Mouse (Mus musculus) hindbrain, embryonic 14.5 days (tissue): ENCODE results near the gene Tmem126b. TPM values are rescaled to one million over a fixed set of nuclear protein-coding genes. Genes with fewer than 3 reads are reported as not detected.

Experiments
- ATAC-seq: fragments of 200-750 bp; cut with Nextera tagmentation; 2 replicates; pipeline ENCODE4 v1.8.0; 2017; ENCODE audit warnings: moderate number of reproducible peaks, mild to moderate bottlenecking, moderate TSS enrichment, moderate library complexity; ENCODE audit not compliant: low FRiP score
- DNase-seq: peaks from one replicate; pipeline ENCODE4 v3.0.0-alpha.2; 2015; ENCODE audit warnings: low spot score
- H3K27ac ChIP-seq: fragments of 300-500 bp; sonication (generic); 2 replicates; pipeline ENCODE4 v1.5.1; 2014; ENCODE audit warnings: mild to moderate bottlenecking, moderate library complexity
- H3K27me3 ChIP-seq: fragments of 300-500 bp; sonication (generic); 2 replicates; pipeline ENCODE4 v1.6.1; 2014; ENCODE audit warnings: mild to moderate bottlenecking, low read length, mixed read lengths; ENCODE audit not compliant: control insufficient read depth, insufficient read depth
- H3K36me3 ChIP-seq: fragments of 300-500 bp; sonication (generic); replicated peaks from 2 replicates; pipeline ENCODE4 v1.6.1; 2014; ENCODE audit not compliant: control insufficient read depth, insufficient read depth
- H3K4me1 ChIP-seq: fragments of 300-500 bp; sonication (generic); replicated peaks from 2 replicates; pipeline ENCODE4 v1.6.1; 2014; ENCODE audit warnings: antibody characterized with exemption, low read length, mixed read lengths; ENCODE audit not compliant: control insufficient read depth, insufficient read depth
- H3K4me2 ChIP-seq: fragments of 300-500 bp; sonication (generic); replicated peaks from 2 replicates; pipeline ENCODE4 v1.6.1; 2014; ENCODE audit warnings: mild to moderate bottlenecking, moderate library complexity
- H3K4me3 ChIP-seq: fragments of 300-500 bp; sonication (generic); replicated peaks from 2 replicates; pipeline ENCODE4 v1.5.1; 2014; ENCODE audit warnings: mild to moderate bottlenecking, low read length
- H3K9ac ChIP-seq: fragments of 300-500 bp; sonication (generic); 2 replicates; pipeline ENCODE4 v1.6.1; 2014
- H3K9me3 ChIP-seq: fragments of 300-500 bp; sonication (generic); 2 replicates; pipeline ENCODE4 v1.6.1; 2016; ENCODE audit warnings: low read length; ENCODE audit not compliant: control insufficient read depth
- WGBS: fragments of 180-500 bp; shearing (Covaris S2); extraction: QIAGEN DNeasy Blood & Tissue Kit; methylation state at CpG from one replicate; pipeline ENCODE4 v1.1.7; 2014; 5-methylcytosine and 5-hydroxymethylcytosine counted together
- polyA plus RNA-seq: library from polyadenylated mRNA; unstranded; fragments of >200 nt; fragmentation: Nextera tagmentation; extraction: Ambion mirVana; gene quantifications from 2 replicates; pipeline ENCODE4 v1.2.1, GENCODE M21; 2014

Gene Tmem126b
- polyA plus RNA-seq, 1 experiment from 2014 or later, result 40.8 TPM

- peak overlapping the region; percentile 67 for H3K9ac ChIP-seq
- peaks cover 16% of the 10 kb centered on the region for H3K4me1 ChIP-seq
- peak overlapping the region; percentile 68 for H3K4me2 ChIP-seq
- H3K36me3 ChIP-seq, result peaks cover 20% of the 10 kb centered on the region
- DNase-seq, result peak; percentile 67
- peak overlapping the region; percentile 85 for H3K27ac ChIP-seq
- H3K27me3 ChIP-seq, result no peaks in the 10 kb centered on the region
- no peaks in the 10 kb centered on the region for H3K9me3 ChIP-seq
- peak; percentile 64 for ATAC-seq
- H3K4me3 ChIP-seq, result peak overlapping the region; percentile 55
- WGBS, result 10% methylated on average over 10 of the region's 10 CpGs
These were observed 18.3 kb downstream of the Tmem126b start for GRCm38 (mm10) chr7:90457517-90457916.

DNA sequence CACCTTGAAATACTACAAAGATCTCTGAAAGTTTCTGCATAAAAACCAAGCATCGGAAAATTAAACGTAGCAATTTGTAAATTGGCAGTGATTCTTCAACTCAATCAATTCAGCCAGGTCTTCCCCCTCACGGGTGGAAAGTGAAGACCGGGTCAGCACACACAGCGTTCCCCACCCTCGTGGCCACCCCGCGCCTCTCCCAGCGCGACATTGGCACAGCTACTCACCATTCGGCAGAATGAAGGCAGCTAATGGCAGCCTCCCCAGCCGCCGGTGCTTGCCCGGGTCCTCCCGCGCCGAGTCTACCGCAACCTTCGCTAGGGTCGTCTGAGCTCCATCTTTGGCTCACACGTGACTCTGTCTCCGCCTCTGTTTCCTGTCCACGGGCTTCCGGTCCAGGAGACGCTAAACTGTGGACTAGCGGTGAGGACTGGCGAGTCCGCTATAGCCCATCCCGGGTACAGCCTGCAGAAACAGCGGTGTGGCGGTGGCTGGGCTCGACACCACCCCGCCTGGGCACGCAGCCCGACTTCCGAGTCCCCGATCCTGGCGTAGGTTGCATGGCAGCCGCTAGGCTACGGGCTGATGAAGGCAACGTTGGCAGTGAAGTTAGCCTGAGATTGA is 18.8 kb downstream of the Tmem126b start, which contains the start of gene Tmem126a:
Gene Tmem126a, minus strand, starts transcription at position 385 of the 624 bp plus-strand sequence.
- no peaks in the 10 kb centered on the region for H3K9me3 ChIP-seq
- WGBS, result under 1% methylated on average over 41 of the region's 41 CpGs
- peak within 1 kb of the TSS; percentile 55 for H3K4me3 ChIP-seq
- peak within 1 kb of the TSS; percentile 67 for H3K9ac ChIP-seq
- peak within 1 kb of the TSS; percentile 85 for H3K27ac ChIP-seq
- peaks cover 16% of the 10 kb centered on the region for H3K4me1 ChIP-seq
- H3K4me2 ChIP-seq, result peak within 1 kb of the TSS; percentile 68
- H3K27me3 ChIP-seq, result no peaks in the 10 kb centered on the region
- peak; percentile 86 for DNase-seq
- peak; percentile 97 for ATAC-seq
- peaks cover 25% of the 10 kb centered on the region for H3K36me3 ChIP-seq

- Histone ChIP-seq H3K36me3 (peaks cover 32% of the 10 kb centered on the region), H3K4me1 (peaks cover 16% of the 10 kb centered on the region), H3K9ac (peak overlapping the region; percentile 67), H3K27ac (peak overlapping the region; percentile 85), H3K9me3 (no peaks in the 10 kb centered on the region), H3K4me2 (peak overlapping the region; percentile 68), H3K27me3 (no peaks in the 10 kb centered on the region), H3K4me3 (peak overlapping the region; percentile 55)
- DNase-seq (no peak), ATAC-seq (no peak)
- WGBS, result 37% methylated on average over 7 of the region's 7 CpGs
These were observed 19.5 kb downstream of the Tmem126b start for GRCm38 (mm10) chr7:90456149-90456844.

DNA sequence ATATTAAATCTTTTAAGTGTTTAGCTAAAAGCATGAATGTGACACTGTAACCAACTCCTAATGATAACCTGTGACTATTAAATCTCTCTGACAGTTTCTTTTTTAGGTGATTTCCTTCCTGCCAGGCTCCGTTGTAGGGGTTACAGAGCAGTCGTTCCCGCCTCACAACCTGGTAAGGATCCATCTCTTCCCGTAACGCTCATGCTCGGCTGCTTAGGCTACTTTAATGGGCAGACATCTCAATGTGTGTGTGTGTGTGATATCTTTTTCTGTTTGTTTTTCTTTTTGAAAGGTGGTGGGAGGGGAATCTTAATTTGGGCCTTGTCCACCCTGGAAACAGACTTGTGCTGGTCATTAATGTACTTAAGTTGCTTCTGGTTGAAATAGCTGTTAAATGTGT is 31.6 kb downstream of the Tmem126b start:
- no peak for ATAC-seq
- H3K4me3 ChIP-seq, result peak overlapping the region; percentile 99

DNA sequence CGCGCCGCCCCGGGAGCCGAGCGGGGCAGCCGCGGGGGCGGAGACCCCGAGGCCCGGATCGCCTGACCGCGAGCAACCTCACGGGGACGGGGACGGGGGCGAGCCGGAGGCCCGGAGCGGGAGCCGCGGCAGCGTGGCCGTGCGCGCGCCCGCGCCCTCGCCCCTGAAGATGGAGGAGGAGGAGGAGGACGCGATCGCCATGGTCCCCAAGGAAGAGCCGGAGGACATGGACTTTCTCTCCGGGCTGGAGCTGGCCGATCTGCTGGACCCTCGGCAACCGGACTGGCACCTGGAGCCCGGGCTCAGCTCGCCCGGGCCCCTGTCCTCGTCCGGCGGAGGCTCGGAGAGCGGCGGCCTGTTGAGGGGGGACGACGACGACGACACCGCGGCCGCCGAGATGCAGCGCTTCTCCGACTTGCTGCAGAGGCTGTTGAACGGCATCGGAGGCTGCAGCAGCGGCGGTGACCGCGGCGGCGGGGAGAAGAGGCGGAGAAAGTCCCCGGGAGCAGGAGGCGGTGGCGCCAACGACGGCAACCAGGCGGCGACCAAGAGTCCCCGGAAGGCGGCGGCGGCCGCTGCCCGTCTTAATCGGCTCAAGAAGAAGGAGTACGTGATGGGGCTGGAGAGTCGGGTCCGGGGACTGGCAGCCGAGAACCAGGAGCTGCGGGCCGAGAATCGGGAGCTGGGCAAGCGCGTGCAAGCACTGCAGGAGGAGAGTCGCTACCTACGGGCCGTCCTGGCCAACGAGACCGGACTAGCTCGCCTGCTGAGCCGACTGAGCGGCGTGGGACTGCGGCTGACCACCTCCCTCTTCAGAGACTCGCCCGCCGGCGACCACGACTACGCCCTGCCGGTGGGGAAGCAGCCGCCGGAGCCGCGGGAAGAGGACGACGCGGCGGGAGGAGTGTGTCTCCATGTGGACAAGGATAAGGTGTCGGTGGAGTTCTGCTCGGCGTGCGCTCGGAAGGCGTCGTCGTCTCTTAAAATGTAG is 32.4 kb downstream of the Tmem126b start:
- peak; percentile 77 for ATAC-seq
- H3K4me3 ChIP-seq, result peak overlapping the region; percentile 99
- peak overlapping the region; percentile 99 for H3K9ac ChIP-seq
- no peaks in the 10 kb centered on the region for H3K27me3 ChIP-seq
- peak overlapping the region; percentile 82 for H3K4me2 ChIP-seq
- peaks cover 8% of the 10 kb centered on the region for H3K4me1 ChIP-seq
- H3K27ac ChIP-seq, result peak overlapping the region; percentile 98
- H3K36me3 ChIP-seq, result peaks cover 12% of the 10 kb centered on the region
- peak; percentile 63 for DNase-seq
- under 1% methylated on average over 105 of the region's 123 CpGs for WGBS
- H3K9me3 ChIP-seq, result no peaks in the 10 kb centered on the region

More for the DNA sequence above, 31.6 kb downstream of the Tmem126b start:
- DNase-seq, result no peak
- Histone ChIP-seq H3K9ac (peak overlapping the region; percentile 99), H3K27me3 (no peaks in the 10 kb centered on the region), H3K4me2 (peak overlapping the region; percentile 82), H3K4me1 (peaks cover 8% of the 10 kb centered on the region), H3K9me3 (no peaks in the 10 kb centered on the region), H3K27ac (peak overlapping the region; percentile 98), H3K36me3 (peaks cover 12% of the 10 kb centered on the region)
- WGBS, result 0% methylated on average over 6 of the region's 6 CpGs

GRCm38 (mm10) chr7:90442518-90443080 is 33.2 kb downstream of the Tmem126b start, which contains the start of gene Crebzf:
Gene Crebzf (plus strand): TSS chr7:90442729.
- peaks cover 6% of the 10 kb centered on the region for H3K36me3 ChIP-seq
- peak within 1 kb of the TSS; percentile 82 for H3K4me2 ChIP-seq
- H3K27ac ChIP-seq, result peak within 1 kb of the TSS; percentile 98
- no peaks in the 10 kb centered on the region for H3K27me3 ChIP-seq
- peaks cover 8% of the 10 kb centered on the region for H3K4me1 ChIP-seq
- H3K9me3 ChIP-seq, result no peaks in the 10 kb centered on the region
- WGBS, result under 1% methylated on average over 43 of the region's 54 CpGs
- ATAC-seq, result peak; percentile 97
- peak; percentile 98 for DNase-seq
- H3K9ac ChIP-seq, result peak within 1 kb of the TSS; percentile 99
- H3K4me3 ChIP-seq, result peak within 1 kb of the TSS; percentile 99

- Histone ChIP-seq H3K27ac (peak overlapping the region; percentile 98), H3K4me2 (peak overlapping the region; percentile 82), H3K4me1 (peaks cover 8% of the 10 kb centered on the region), H3K9me3 (no peaks in the 10 kb centered on the region), H3K27me3 (no peaks in the 10 kb centered on the region), H3K9ac (peak overlapping the region; percentile 99), H3K36me3 (peaks cover under 1% of the 10 kb centered on the region), H3K4me3 (peak overlapping the region; percentile 99)
- 6% methylated on average over 4 of the region's 4 CpGs for WGBS
- no peak for DNase-seq
- ATAC-seq, result peak; percentile 9; the same call in 1 of the 2 replicates
These were observed 33.7 kb downstream of the Tmem126b start for GRCm38 (mm10) chr7:90442070-90442469.

GRCm38 (mm10) chr7:90440044-90440443 is 35.8 kb downstream of the Tmem126b start:
- ATAC-seq, result no peak
- Histone ChIP-seq H3K9me3 (no peaks in the 10 kb centered on the region), H3K27ac (no peak overlapping the region)

More at GRCm38 (mm10) chr7:90440044-90440443, 35.8 kb downstream of the Tmem126b start:
- H3K4me3 ChIP-seq, result no peak overlapping the region
- DNase-seq, result no peak
- H3K9ac ChIP-seq, result no peak overlapping the region
- H3K27me3 ChIP-seq, result no peaks in the 10 kb centered on the region
- H3K36me3 ChIP-seq, result no peaks in the 10 kb centered on the region
- no peak overlapping the region for H3K4me2 ChIP-seq
- H3K4me1 ChIP-seq, result no peaks in the 10 kb centered on the region
- WGBS, result 95% methylated on average over 4 of the region's 4 CpGs
